Mouse (Mus musculus): ENCODE data around the gene Zfp617. TPM values are rescaled to one million over a fixed set of nuclear protein-coding genes. Genes with fewer than 3 reads are reported as not detected.

Gene Zfp617
- polyA plus RNA-seq, 1 experiment from 2014 or later, result 21.6 TPM

DNA sequence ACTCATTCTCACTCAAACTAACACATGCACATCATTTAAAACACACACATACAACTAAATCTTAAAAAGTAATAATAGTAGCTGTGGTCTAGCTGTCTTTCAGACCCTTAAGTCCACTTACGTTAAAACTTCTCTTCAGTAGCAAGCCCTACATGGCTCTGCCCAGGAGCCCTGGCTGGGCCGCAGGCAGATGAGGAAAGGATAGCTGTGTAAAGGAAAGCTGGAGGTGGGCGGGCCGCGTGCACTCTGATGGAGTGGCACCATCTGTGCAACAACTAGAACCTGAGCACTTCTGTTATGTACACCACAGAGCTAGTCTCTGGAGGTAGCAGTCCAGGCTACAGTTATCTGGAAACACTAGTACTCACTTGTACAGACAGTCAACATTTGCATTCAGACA, 58.8 kb downstream of the Zfp617 start:
- Histone ChIP-seq H3K4me3 (ENCODE audit: low read length) (no peak overlapping the region), H3K4me2 (ENCODE audit: low read depth, low read length) (no peak overlapping the region), H3K27me3 (replicated peaks; ENCODE audit: control insufficient read depth, insufficient read depth, low read length) (no peaks in the 10 kb centered on the region), H3K9ac (ENCODE audit: low read depth, low read length) (no peak overlapping the region), H3K4me1 (ENCODE audit: control insufficient read depth, insufficient read depth, low read length) (no peaks in the 10 kb centered on the region), H3K9me3 (ENCODE audit: control insufficient read depth, low read length) (peaks cover 5% of the 10 kb centered on the region), H3K27ac (ENCODE audit: low read length) (no peak overlapping the region), H3K36me3 (ENCODE audit: control insufficient read depth, insufficient read depth, low read length) (peaks cover 26% of the 10 kb centered on the region)
- no peak for ATAC-seq
- 96% methylated on average over 5 of the region's 5 CpGs for WGBS

- no peaks in the 10 kb centered on the region for H3K27me3 ChIP-seq (replicated peaks; ENCODE audit: control insufficient read depth, insufficient read depth, low read length)
- no peaks in the 10 kb centered on the region for H3K4me1 ChIP-seq (ENCODE audit: control insufficient read depth, insufficient read depth, low read length)
- H3K36me3 ChIP-seq (ENCODE audit: control insufficient read depth, insufficient read depth, low read length), result peaks cover 26% of the 10 kb centered on the region
- H3K4me3 ChIP-seq (ENCODE audit: low read length), result no peak overlapping the region
- H3K27ac ChIP-seq (ENCODE audit: low read length), result no peak overlapping the region
- ATAC-seq, result no peak
- peaks cover 5% of the 10 kb centered on the region for H3K9me3 ChIP-seq (ENCODE audit: control insufficient read depth, low read length)
- no peak overlapping the region for H3K9ac ChIP-seq (ENCODE audit: low read depth, low read length)
- H3K4me2 ChIP-seq (ENCODE audit: low read depth, low read length), result no peak overlapping the region
- WGBS, result 93% methylated on average over 6 of the region's 6 CpGs
Measured at GRCm38 (mm10) chr8:71968100-71968499, 59.7 kb downstream of the Zfp617 start.

DNA sequence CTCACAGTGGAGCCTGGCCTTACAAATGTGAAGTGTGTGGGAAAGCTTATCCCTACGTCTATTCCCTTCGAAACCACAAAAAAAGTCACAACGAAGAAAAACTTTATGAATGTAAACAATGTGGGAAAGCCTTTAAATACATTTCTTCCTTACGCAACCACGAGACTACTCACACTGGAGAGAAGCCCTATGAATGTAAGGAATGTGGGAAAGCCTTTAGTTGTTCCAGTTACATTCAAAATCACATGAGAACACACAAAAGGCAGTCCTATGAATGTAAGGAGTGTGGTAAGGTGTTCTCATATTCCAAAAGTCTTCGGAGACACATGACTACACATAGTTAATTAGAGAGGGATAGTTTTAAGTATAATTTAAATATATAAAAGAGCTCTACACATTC, 60.2 kb downstream of the Zfp617 start:
- no peak for ATAC-seq
- Histone ChIP-seq H3K4me1 (ENCODE audit: control insufficient read depth, insufficient read depth, low read length) (no peaks in the 10 kb centered on the region), H3K27me3 (replicated peaks; ENCODE audit: control insufficient read depth, insufficient read depth, low read length) (no peaks in the 10 kb centered on the region), H3K9ac (ENCODE audit: low read depth, low read length) (no peak overlapping the region), H3K4me3 (ENCODE audit: low read length) (no peak overlapping the region), H3K4me2 (ENCODE audit: low read depth, low read length) (no peak overlapping the region), H3K36me3 (ENCODE audit: control insufficient read depth, insufficient read depth, low read length) (peaks cover 26% of the 10 kb centered on the region), H3K27ac (ENCODE audit: low read length) (no peak overlapping the region), H3K9me3 (ENCODE audit: control insufficient read depth, low read length) (peaks cover 5% of the 10 kb centered on the region)
- WGBS, result 84% methylated on average over 6 of the region's 6 CpGs

DNA sequence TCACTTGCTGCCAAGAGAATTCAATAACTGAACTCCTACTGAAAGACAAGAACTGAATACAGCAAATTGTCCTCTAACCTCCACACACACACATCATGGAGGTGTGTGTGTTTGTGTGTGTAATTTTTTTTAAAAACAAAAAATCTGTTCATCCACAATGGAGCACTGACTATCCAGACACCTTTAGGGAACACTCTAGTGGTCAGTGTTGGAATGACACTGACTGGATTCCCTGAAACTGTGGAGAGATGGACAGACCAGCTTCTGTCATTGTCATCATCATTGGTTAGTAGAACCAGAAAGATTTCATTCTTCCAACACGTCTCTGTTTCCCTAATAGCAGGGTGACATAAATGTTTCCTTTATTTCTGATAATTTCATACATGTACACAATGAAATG, 63.5 kb downstream of the Zfp617 start:
- no peaks in the 10 kb centered on the region for H3K4me1 ChIP-seq (ENCODE audit: control insufficient read depth, insufficient read depth, low read length)
- H3K27me3 ChIP-seq (replicated peaks; ENCODE audit: control insufficient read depth, insufficient read depth, low read length), result no peaks in the 10 kb centered on the region
- no peak overlapping the region for H3K4me3 ChIP-seq (ENCODE audit: low read length)
- H3K36me3 ChIP-seq (ENCODE audit: control insufficient read depth, insufficient read depth, low read length), result peaks cover 6% of the 10 kb centered on the region
- 66% methylated on average over 1 of the region's 1 CpGs for WGBS
- H3K27ac ChIP-seq (ENCODE audit: low read length), result no peak overlapping the region
- no peak for ATAC-seq
- no peaks in the 10 kb centered on the region for H3K9me3 ChIP-seq (ENCODE audit: control insufficient read depth, low read length)
- H3K9ac ChIP-seq (ENCODE audit: low read depth, low read length), result no peak overlapping the region
- H3K4me2 ChIP-seq (ENCODE audit: low read depth, low read length), result no peak overlapping the region

DNA sequence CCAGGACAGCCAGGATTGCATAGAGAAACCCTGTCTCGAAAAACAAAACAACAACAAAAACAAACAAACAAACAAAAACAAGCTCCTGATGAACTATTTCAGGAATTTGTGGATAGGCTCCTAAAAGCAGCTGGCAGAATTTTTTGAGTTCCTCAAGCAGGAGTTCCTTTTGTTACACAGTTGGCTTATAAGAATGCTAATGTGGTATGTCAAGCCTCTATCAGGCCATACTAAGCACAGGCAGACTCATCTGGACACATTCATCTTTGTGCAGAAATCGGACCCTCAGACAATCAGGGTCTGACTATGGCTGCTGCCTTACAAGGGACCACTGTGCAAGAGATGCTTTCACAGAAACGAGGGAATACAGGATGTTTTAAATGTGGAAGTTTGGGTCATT, 65.8 kb downstream of the Zfp617 start:
- 81% methylated on average over 3 of the region's 3 CpGs for WGBS
- no peak overlapping the region for H3K4me3 ChIP-seq (ENCODE audit: low read length)
- no peak overlapping the region for H3K9ac ChIP-seq (ENCODE audit: low read depth, low read length)
- no peaks in the 10 kb centered on the region for H3K9me3 ChIP-seq (ENCODE audit: control insufficient read depth, low read length)
- H3K27ac ChIP-seq (ENCODE audit: low read length), result no peak overlapping the region
- no peaks in the 10 kb centered on the region for H3K27me3 ChIP-seq (replicated peaks; ENCODE audit: control insufficient read depth, insufficient read depth, low read length)
- H3K36me3 ChIP-seq (ENCODE audit: control insufficient read depth, insufficient read depth, low read length), result no peaks in the 10 kb centered on the region
- no peak for ATAC-seq
- no peaks in the 10 kb centered on the region for H3K4me1 ChIP-seq (ENCODE audit: control insufficient read depth, insufficient read depth, low read length)
- H3K4me2 ChIP-seq (ENCODE audit: low read depth, low read length), result no peak overlapping the region

- H3K4me2 ChIP-seq (ENCODE audit: low read depth, low read length), result no peak overlapping the region
- H3K36me3 ChIP-seq (ENCODE audit: control insufficient read depth, insufficient read depth, low read length), result no peaks in the 10 kb centered on the region
- no peak for ATAC-seq
- no peak overlapping the region for H3K27ac ChIP-seq (ENCODE audit: low read length)
- H3K4me3 ChIP-seq (ENCODE audit: low read length), result no peak overlapping the region
- H3K27me3 ChIP-seq (replicated peaks; ENCODE audit: control insufficient read depth, insufficient read depth, low read length), result no peaks in the 10 kb centered on the region
- 57% methylated on average over 2 of the region's 2 CpGs for WGBS
- no peak overlapping the region for H3K9ac ChIP-seq (ENCODE audit: low read depth, low read length)
- no peaks in the 10 kb centered on the region for H3K4me1 ChIP-seq (ENCODE audit: control insufficient read depth, insufficient read depth, low read length)
- no peaks in the 10 kb centered on the region for H3K9me3 ChIP-seq (ENCODE audit: control insufficient read depth, low read length)
Measured at GRCm38 (mm10) chr8:71981032-71981431, 72.6 kb downstream of the Zfp617 start.

- H3K27ac ChIP-seq (ENCODE audit: low read length), result no peak overlapping the region
- H3K27me3 ChIP-seq (replicated peaks; ENCODE audit: control insufficient read depth, insufficient read depth, low read length), result no peaks in the 10 kb centered on the region
- no peak overlapping the region for H3K9ac ChIP-seq (ENCODE audit: low read depth, low read length)
- no peak for ATAC-seq
- 62% methylated on average over 4 of the region's 4 CpGs for WGBS
- no peak overlapping the region for H3K4me2 ChIP-seq (ENCODE audit: low read depth, low read length)
- H3K9me3 ChIP-seq (ENCODE audit: control insufficient read depth, low read length), result no peaks in the 10 kb centered on the region
- no peaks in the 10 kb centered on the region for H3K36me3 ChIP-seq (ENCODE audit: control insufficient read depth, insufficient read depth, low read length)
- H3K4me1 ChIP-seq (ENCODE audit: control insufficient read depth, insufficient read depth, low read length), result no peaks in the 10 kb centered on the region
- H3K4me3 ChIP-seq (ENCODE audit: low read length), result no peak overlapping the region
Measured at GRCm38 (mm10) chr8:71981456-71981855, 73.0 kb downstream of the Zfp617 start.

Other genes with a start within 250 kb of the Zfp617 start
- 0.98 and 1.2 TPM in 2 replicates for gene Unc13a, start 236.9 kb upstream of the Zfp617 start, polyA plus RNA-seq (2015; fragmentation: Nextera tagmentation; extraction: Ambion mirVana)
- 11.5 and 13.5 TPM in 2 replicates for gene Jak3, start 232.3 kb upstream of the Zfp617 start, polyA plus RNA-seq (2015; fragmentation: Nextera tagmentation; extraction: Ambion mirVana)
- 2.4 and 2.5 TPM in 2 replicates for gene Insl3, start 219.4 kb upstream of the Zfp617 start, polyA plus RNA-seq (2015; fragmentation: Nextera tagmentation; extraction: Ambion mirVana)
- gene B3gnt3, start 206.8 kb upstream of the Zfp617 start, polyA plus RNA-seq (2015; fragmentation: Nextera tagmentation; extraction: Ambion mirVana), result 19.2 and 20.9 TPM in 2 replicates
- gene Fcho1, start 182.9 kb upstream of the Zfp617 start, polyA plus RNA-seq (2015; fragmentation: Nextera tagmentation; extraction: Ambion mirVana), result 5.0 and 6.4 TPM in 2 replicates
- gene Zfp709, start 26.6 kb upstream of the Zfp617 start, polyA plus RNA-seq (2015; fragmentation: Nextera tagmentation; extraction: Ambion mirVana), result 4.6 and 5.1 TPM in 2 replicates
- 3.0 and 3.8 TPM in 2 replicates for gene Zfp882, start within 50 bp of the Zfp617 start, polyA plus RNA-seq (2015; fragmentation: Nextera tagmentation; extraction: Ambion mirVana)
- gene Zfp961, start 42.4 kb downstream of the Zfp617 start, polyA plus RNA-seq (2015; fragmentation: Nextera tagmentation; extraction: Ambion mirVana), result 24.9 and 25.0 TPM in 2 replicates
- 3.3 and 3.8 TPM in 2 replicates for gene Cyp4f18, start 101.0 kb downstream of the Zfp617 start, polyA plus RNA-seq (2015; fragmentation: Nextera tagmentation; extraction: Ambion mirVana)
- not detected in 2 replicates for gene Olfr372, start 132.6 kb downstream of the Zfp617 start, polyA plus RNA-seq (2015; fragmentation: Nextera tagmentation; extraction: Ambion mirVana)
- 0.11 and 0.16 TPM in 2 replicates for gene Olfr373, start 174.5 kb downstream of the Zfp617 start, polyA plus RNA-seq (2015; fragmentation: Nextera tagmentation; extraction: Ambion mirVana)
- gene Olfr374, start 198.4 kb downstream of the Zfp617 start, polyA plus RNA-seq (2015; fragmentation: Nextera tagmentation; extraction: Ambion mirVana), result 0.13 TPM in 1 of 2 replicates, not detected in the other
- 510 and 538 TPM in 2 replicates for gene Tpm4, start 226.3 kb downstream of the Zfp617 start, polyA plus RNA-seq (2015; fragmentation: Nextera tagmentation; extraction: Ambion mirVana)

All from intestine, embryonic 16.5 days (tissue).